Comparison of ENCODE assay signal across 8 mouse cellular contexts in genomic region chr5:72203028-72203733, GRCm38 (mm10). TPM values are rescaled to one million over a fixed set of nuclear protein-coding genes. Genes with fewer than 3 reads are reported as not detected.
A peak's percentile ranks its signal among the peaks of the same experiment; 100 is the strongest.
DNase-seq lines count a peak whose midpoint lies in the region; ATAC-seq and TF ChIP-seq lines count a peak whose summit lies in the region.

No protein-coding gene starts in this region.

- no peak for TF ChIP-seq EP300 in liver, embryonic 14.5 days (IDR thresholded peaks at IDR 0.05; ENCODE audit: low read depth)
- TF ChIP-seq EP300 in stomach, postnatal 0 days (optimal IDR thresholded peaks at IDR 0.05): no peak

- DNase-seq in CD8-positive naive resting alpha-beta T cell, adult 2 months (ENCODE audit: low read depth in 2 of 2, low spot score in 2 of 2): peak; percentile 75 to 78
- DNase-seq in c-Kit-positive CD71-negative TER-119-negative erythroid progenitor cells, embryonic 14.5 days (ENCODE audit: low read depth): peak; percentile 89
- DNase-seq in forebrain, embryonic 10.5 days (ENCODE audit: extremely low spot score, low spot score): peak; percentile 92
- DNase-seq in kidney, postnatal 25 days: peak; percentile 96 to 98
- DNase-seq in liver, embryonic 14.5 days (ENCODE audit: low read depth in 3 of 3, low spot score in 3 of 3): peak; percentile 85 to 88 (median 87)
- DNase-seq in neural tube, embryonic 11.5 days (ENCODE audit: low spot score): peak; percentile 92
- peak; percentile 94 for DNase-seq in stomach, postnatal 0 days (ENCODE audit: low spot score)

- H3K9me3 ChIP-seq in forebrain, embryonic 10.5 days: no peaks in the 10 kb centered on the region
- no peaks in the 10 kb centered on the region for H3K9me3 ChIP-seq in heart, embryonic 15.5 days (replicated peaks)
- H3K9me3 ChIP-seq in liver, embryonic 14.5 days (ENCODE audit: control insufficient read depth, low read length): no peaks in the 10 kb centered on the region
- H3K9me3 ChIP-seq in neural tube, embryonic 11.5 days (ENCODE audit: control insufficient read depth, low read length): no peaks in the 10 kb centered on the region
- no peaks in the 10 kb centered on the region for H3K9me3 ChIP-seq in stomach, postnatal 0 days (ENCODE audit: control insufficient read depth, low read length)

- WGBS in forebrain, embryonic 10.5 days: under 1% methylated on average over 32 of the region's 32 CpGs
- under 1% methylated on average over 32 of the region's 32 CpGs for WGBS in heart, embryonic 15.5 days
- WGBS in liver, embryonic 14.5 days (ENCODE audit: insufficient replicate concordance): under 1% methylated on average over 32 of the region's 32 CpGs
- WGBS in neural tube, embryonic 11.5 days: under 1% methylated on average over 32 of the region's 32 CpGs
- WGBS in stomach, postnatal 0 days: under 1% methylated on average over 31 of the region's 32 CpGs

- peak overlapping the region; percentile 65 for H3K4me3 ChIP-seq in forebrain, embryonic 10.5 days
- H3K4me3 ChIP-seq in heart, embryonic 15.5 days: peak overlapping the region; percentile 70
- peak overlapping the region; percentile 65 to 96 for H3K4me3 ChIP-seq in liver, embryonic 14.5 days (ENCODE audit: insufficient read depth in 1 of 2, low read depth in 2 of 2, low read length in 2 of 2)
- H3K4me3 ChIP-seq in neural tube, embryonic 11.5 days (ENCODE audit: low read depth, low read length): peak overlapping the region; percentile 41
- H3K4me3 ChIP-seq in stomach, postnatal 0 days (ENCODE audit: low read depth, low read length): peak overlapping the region; percentile 46

- H3K27me3 ChIP-seq in forebrain, embryonic 10.5 days (ENCODE audit: poor library complexity, severe bottlenecking): peaks cover 18% of the 10 kb centered on the region
- H3K27me3 ChIP-seq in heart, embryonic 15.5 days: no peaks in the 10 kb centered on the region
- H3K27me3 ChIP-seq in liver, embryonic 14.5 days (ENCODE audit: control insufficient read depth, insufficient read depth, low read length): no peaks in the 10 kb centered on the region
- no peaks in the 10 kb centered on the region for H3K27me3 ChIP-seq in neural tube, embryonic 11.5 days (ENCODE audit: control insufficient read depth, insufficient read depth, low read length)
- H3K27me3 ChIP-seq in stomach, postnatal 0 days (ENCODE audit: control insufficient read depth, insufficient read depth, low read length): no peaks in the 10 kb centered on the region

- H3K4me2 ChIP-seq in heart, embryonic 15.5 days: peak overlapping the region; percentile 77
- H3K4me2 ChIP-seq in liver, embryonic 14.5 days (ENCODE audit: low read depth): peak overlapping the region; percentile 85
- H3K4me2 ChIP-seq in neural tube, embryonic 11.5 days (ENCODE audit: low read depth): peak overlapping the region; percentile 69
- peak overlapping the region; percentile 65 for H3K4me2 ChIP-seq in stomach, postnatal 0 days (replicated peaks; ENCODE audit: low read depth)

- peak; percentile 99 for ATAC-seq in heart, embryonic 15.5 days (replicated peaks; ENCODE audit: insufficient number of reproducible peaks, insufficient read depth, low FRiP score, low read depth)
- ATAC-seq in liver, embryonic 14.5 days (ENCODE audit: insufficient read depth): peak; percentile 98
- peak; percentile 98 for ATAC-seq in neural tube, embryonic 11.5 days (ENCODE audit: insufficient read depth, low FRiP score, low TSS enrichment)
- ATAC-seq in stomach, postnatal 0 days (ENCODE audit: low FRiP score, low TSS enrichment): peak; percentile 98

- peaks cover 29% of the 10 kb centered on the region for H3K4me1 ChIP-seq in forebrain, embryonic 10.5 days
- H3K4me1 ChIP-seq in heart, embryonic 15.5 days (replicated peaks): peaks cover 14% of the 10 kb centered on the region
- peaks cover 15 to 17% of the 10 kb centered on the region in 2 experiments for H3K4me1 ChIP-seq in liver, embryonic 14.5 days (replicated peaks; ENCODE audit: control insufficient read depth in 2 of 2, insufficient read depth in 2 of 2, low read length in 1 of 2)
- no peaks in the 10 kb centered on the region for H3K4me1 ChIP-seq in neural tube, embryonic 11.5 days (ENCODE audit: control insufficient read depth, insufficient read depth, low read length)
- 0 out of 2 replicates have a peak, but pooled peaks cover 3% of the 10 kb centered on the region for H3K4me1 ChIP-seq in stomach, postnatal 0 days (replicated peaks; ENCODE audit: control insufficient read depth, insufficient read depth)

- H3K27ac ChIP-seq in forebrain, embryonic 10.5 days: peak overlapping the region; percentile 83
- H3K27ac ChIP-seq in heart, embryonic 15.5 days: peak overlapping the region; percentile 80
- no peak overlapping the region; the same call in 1 of the 2 replicates for H3K27ac ChIP-seq in liver, embryonic 14.5 days
- no peak overlapping the region for H3K27ac ChIP-seq in neural tube, embryonic 11.5 days (ENCODE audit: low read depth, low read length)
- peak overlapping the region; percentile 70 for H3K27ac ChIP-seq in stomach, postnatal 0 days (replicated peaks)

- TF ChIP-seq CTCF in liver, embryonic 14.5 days (IDR thresholded peaks at IDR 0.05; ENCODE audit: low read depth): 0 out of 2 replicates have a peak, but pooled peaks have one; percentile 7
- peak; percentile 7; the same call in 1 of the 2 replicates for TF ChIP-seq CTCF in stomach, postnatal 0 days (IDR thresholded peaks at IDR 0.05; ENCODE audit: low read depth)

- H3K9ac ChIP-seq in heart, embryonic 15.5 days: peak overlapping the region; percentile 57
- peak overlapping the region; percentile 63 for H3K9ac ChIP-seq in liver, embryonic 14.5 days (replicated peaks)
- peak overlapping the region; percentile 12 for H3K9ac ChIP-seq in neural tube, embryonic 11.5 days (ENCODE audit: low read length)
- H3K9ac ChIP-seq in stomach, postnatal 0 days (ENCODE audit: low read length): peak overlapping the region; percentile 51

- H3K36me3 ChIP-seq in forebrain, embryonic 10.5 days (replicated peaks): no peaks in the 10 kb centered on the region
- H3K36me3 ChIP-seq in heart, embryonic 15.5 days: no peaks in the 10 kb centered on the region
- H3K36me3 ChIP-seq in liver, embryonic 14.5 days (replicated peaks; ENCODE audit: control insufficient read depth, insufficient read depth, low read depth): no peaks in the 10 kb centered on the region
- H3K36me3 ChIP-seq in neural tube, embryonic 11.5 days (ENCODE audit: control insufficient read depth, insufficient read depth, low read length): no peaks in the 10 kb centered on the region
- H3K36me3 ChIP-seq in stomach, postnatal 0 days (ENCODE audit: control insufficient read depth, insufficient read depth, low read length): no peaks in the 10 kb centered on the region

RNA-seq across cellular contexts. Expression of gene Commd8, which starts 35.2 kb away (rescaled TPM):
- 153 and 161 TPM in 2 replicates for polyA plus RNA-seq in forebrain, embryonic 10.5 days (2016; fragmentation: Nextera tagmentation; extraction: Ambion mirVana)
- 87.3 and 98.1 TPM in 2 replicates for polyA plus RNA-seq in heart, embryonic 15.5 days (2015; fragmentation: Nextera tagmentation; extraction: Ambion mirVana)
- 7.2 and 20.5 TPM in 2 replicates for polyA plus RNA-seq in liver, embryonic 14.5 days (2012; rRNA removed)
- polyA plus RNA-seq in liver, embryonic 14.5 days (2014; fragmentation: Nextera tagmentation; extraction: Ambion mirVana): 62.9 and 70.3 TPM in 2 replicates
- polyA plus RNA-seq in neural tube, embryonic 11.5 days (2014; fragmentation: Nextera tagmentation; extraction: Ambion mirVana): 160 and 163 TPM in 2 replicates
- polyA plus RNA-seq in stomach, postnatal 0 days (2015; fragmentation: Nextera tagmentation; extraction: Ambion mirVana): 117 and 118 TPM in 2 replicates

Comparison
In these comparisons a context has a peak if more than half of its experiments do, and no peak if none do; other contexts are left out.
1. H3K27ac ChIP-seq: peak in forebrain, embryonic 10.5 days (single experiment), heart, embryonic 15.5 days (single experiment) and stomach, postnatal 0 days (single experiment); none in liver, embryonic 14.5 days (single experiment) and neural tube, embryonic 11.5 days (single experiment).
2. H3K9ac ChIP-seq: peak in every context shown above with its lines; median percentile 63 in liver, embryonic 14.5 days; 57 in heart, embryonic 15.5 days; 51 in stomach, postnatal 0 days; 12 in neural tube, embryonic 11.5 days.
3. Peak in every context shown above with its lines, with median percentiles within 50 percentile points of each other: DNase-seq, H3K4me3 ChIP-seq, ATAC-seq and H3K4me2 ChIP-seq.